Mouse (Mus musculus) skeletal muscle tissue, postnatal 0 days (tissue): Measurements from ENCODE around the gene Gipc3. TPM values are rescaled to one million over a fixed set of nuclear protein-coding genes. Genes with fewer than 3 reads are reported as not detected.

ENCODE experiments used
- polyA plus RNA-seq: library from polyadenylated mRNA; unstranded; fragments of >200 nt; fragmentation: Nextera tagmentation; extraction: Ambion mirVana; gene quantifications from 2 replicates; pipeline ENCODE4 v1.2.1, GENCODE M21; 2015

Gene Gipc3
- 0.11 and 0.13 TPM in 2 replicates for polyA plus RNA-seq

DNA sequence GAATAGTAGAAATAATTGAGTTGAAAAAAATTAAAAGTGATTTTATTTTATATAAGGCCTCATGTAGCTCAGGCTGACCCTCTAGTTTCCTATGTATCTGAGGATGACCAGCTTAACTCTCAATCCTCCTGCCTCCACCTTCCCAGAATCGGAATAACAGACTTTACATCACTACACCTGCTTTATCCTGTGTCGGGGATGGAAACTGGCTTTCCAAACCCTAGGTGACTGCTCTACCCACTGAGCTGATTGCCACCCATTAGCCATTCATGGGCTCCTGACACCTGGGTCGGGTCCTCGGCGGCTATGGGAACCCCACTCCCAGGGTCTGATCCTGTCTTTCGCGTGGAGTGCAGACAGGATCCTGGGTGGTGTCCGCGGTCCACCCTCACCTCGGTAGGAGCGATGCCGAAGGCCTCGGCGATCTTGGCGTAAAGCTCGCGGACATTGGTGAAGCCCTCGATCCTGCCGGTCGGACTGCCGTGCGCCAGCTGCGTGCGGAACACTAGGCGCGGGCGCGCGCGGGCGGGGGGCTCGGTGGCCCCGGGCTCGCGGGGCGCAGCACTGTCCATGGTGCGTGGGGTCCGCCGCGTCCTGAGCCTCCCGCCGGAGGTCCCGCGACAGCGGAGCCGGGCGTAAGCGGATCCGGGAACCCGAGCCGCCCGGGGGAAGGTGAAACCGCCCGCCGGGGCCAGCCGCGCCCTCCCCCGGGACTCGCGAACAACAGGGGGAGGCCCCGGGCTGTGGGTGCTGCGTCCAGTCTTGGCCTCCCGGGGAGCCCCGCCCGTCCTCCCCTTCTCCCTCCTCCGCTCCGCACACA lies at the start of gene Gipc3:
TSS of gene Gipc3 (minus strand) at position 581 of the 820 bp plus-strand sequence.

DNA sequence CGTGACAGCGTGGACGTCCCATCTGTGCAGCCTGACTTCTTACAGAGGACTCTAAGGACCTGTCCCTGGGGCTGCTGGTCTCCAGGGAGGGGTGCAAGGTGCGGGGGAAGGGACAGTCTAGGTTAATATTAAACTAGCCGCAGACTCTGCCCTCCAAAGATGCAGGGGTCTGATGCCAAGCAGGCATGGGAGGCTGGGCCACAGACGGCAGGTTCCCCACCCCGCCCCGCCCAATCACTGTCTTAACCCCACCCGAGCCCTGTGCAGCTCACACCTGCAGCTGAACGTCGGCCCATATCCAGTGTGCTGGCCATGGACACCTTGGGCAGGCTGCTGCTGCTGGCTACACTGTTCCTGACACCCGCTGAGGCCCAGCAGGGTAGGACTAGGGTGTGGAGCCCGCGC lies 49.7 kb upstream of the Gipc3 start, which contains the start of gene Smim24:
TSS of gene Smim24 (plus strand) at position 271 of the 405 bp plus-strand sequence.

DNA sequence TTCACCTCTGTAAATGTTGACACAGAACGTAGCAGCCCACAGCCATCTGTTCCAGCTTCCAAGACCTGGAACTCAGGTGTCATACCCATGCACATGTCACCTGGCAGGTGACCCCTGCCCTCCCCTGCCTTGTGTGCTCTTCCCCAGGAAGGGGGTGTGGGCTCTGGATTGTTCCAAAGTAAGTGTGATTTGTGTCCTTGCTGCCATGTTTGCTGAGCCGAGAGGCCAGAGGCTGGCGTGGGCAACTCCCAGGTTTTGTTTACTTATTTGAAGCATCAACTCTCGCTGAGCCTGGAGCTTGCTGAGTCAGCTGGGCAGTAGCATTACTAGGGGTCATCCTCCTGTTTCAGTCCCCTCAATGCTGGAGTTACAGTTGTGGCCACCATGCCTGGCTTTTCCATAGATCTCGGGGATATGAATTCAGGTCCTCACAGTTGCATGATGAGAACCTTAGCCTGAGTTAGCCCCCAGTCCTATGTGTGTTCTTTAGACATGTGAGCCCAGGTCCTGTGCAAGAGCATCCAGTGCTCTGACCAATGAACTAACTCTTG lies 45.5 kb upstream of the Gipc3 start, which contains the start of gene Gm48552:
TSS of gene Gm48552 (plus strand) at position 501 of the 551 bp plus-strand sequence.

DNA sequence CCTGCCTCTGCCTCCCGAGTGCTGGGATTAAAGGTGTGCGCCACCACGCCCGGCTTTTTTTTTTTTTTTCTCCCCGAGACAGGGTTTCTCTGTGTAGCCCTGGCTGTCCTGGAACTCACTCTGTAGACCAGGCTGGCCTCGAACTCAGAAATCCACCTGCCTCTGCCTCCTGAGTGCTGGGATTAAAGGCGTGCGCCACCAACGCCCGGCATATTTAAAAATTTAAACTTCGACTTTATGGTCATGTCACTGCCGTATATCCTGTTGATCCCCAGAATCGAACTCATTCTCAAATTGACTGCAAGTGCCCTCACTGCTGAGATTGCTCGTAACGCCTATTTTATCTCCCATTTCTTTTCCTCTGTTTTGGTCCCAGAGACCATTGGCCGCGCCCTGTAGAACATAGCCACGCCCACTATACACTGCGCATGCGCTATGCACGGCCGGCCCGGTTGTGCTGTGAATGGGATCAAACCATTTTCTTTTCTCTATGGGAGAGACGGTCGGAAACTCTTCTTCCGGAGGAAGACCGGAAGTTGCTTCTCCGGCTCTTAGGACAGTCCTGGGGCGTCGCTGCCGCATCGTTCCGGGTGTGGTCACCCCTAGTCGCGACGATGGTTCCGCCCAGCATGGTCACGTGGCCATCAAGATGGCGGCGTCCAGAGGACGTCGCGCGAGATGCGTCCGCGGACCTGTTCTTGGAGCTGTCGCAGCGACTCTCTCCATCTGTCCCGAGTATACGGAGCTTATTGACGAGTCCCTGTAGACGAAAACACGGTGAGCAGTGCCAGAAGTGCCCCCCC lies 40.9 kb upstream of the Gipc3 start, which contains the start of the genes Dohh and Gm48551:
TSS of gene Dohh (plus strand) at position 627 of the 803 bp plus-strand sequence.
TSS of gene Gm48551 (plus strand) at position 665 of the 803 bp plus-strand sequence.

DNA sequence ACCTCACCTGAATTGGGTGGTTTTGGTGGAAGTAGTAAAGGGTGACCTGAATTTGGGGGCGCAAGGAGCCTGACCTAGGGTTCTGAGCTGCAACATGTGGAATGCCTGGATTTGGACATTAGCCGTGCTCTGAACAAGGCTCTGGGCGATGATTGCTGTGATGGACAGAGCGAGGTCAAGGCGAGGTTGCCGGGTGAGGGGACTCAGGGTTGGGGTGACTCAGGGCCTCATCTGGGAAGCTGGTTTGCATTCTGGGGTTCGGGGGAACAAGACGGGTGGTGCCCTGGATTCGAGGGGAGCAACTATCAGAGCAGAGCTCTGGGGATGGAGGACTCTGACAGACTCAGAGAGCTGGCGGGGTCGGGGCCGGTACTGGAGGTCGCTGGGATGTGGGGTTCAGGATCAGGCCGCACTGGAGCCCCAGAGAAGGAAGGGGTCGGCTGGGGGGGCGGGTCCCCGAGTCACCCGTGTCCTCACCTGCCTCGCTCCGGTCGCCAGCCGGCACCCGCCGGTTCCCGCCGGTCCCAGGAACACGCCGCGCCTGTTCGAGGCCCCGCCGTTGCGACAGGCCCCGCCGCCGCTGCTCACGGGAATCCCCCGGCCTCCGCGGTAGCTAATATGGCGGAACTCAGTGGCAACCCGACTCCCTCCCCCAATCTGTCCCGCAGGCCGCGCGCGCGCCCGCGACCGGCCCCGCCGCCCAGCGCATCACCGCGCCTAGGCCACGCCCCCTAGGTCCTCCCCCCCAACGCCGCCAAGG lies 34.9 kb upstream of the Gipc3 start, which contains the start of gene Fzr1:
TSS of gene Fzr1 (minus strand) at position 724 of the 760 bp plus-strand sequence.

DNA sequence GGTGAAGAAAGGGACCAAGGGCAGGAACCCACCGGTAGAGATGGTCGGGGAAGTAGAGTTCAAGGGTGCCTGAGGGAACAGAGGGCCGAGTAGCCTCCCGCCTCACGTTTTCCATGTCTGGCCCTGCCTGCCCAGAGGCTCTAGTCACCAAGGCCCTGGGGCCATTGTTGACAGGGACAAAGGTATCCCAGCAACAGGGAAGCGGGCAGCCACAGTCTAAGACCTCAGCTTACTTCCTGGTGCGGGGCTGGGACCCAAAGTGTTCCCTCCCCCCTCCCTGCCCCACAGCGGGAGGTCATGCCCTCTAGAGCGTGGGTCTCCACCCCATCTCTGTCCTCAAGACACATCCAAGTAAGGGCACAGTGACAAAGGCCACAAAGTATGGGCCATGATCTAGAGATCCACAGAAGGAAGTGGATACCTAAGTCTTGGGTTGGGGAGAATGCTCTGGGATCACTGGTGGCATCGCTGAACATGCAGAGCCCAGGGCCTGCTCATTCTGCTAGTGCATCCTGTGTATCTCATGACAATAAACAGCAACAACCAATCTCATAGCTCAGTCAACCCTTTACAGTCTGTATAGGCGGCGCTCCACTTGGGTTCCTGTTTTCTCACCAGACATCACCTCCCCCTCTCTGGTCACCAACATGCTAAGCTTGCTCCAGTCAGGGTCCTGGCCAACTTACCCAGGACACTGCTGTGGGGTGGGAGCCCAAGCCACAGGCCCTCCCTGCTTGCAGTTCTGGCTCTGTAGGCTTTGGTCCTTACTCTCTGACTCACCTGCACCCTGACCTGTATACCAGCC lies 22.8 kb upstream of the Gipc3 start, which contains the start of gene 4930404N11Rik:
TSS of gene 4930404N11Rik (minus strand) at position 145 of the 805 bp plus-strand sequence.

DNA sequence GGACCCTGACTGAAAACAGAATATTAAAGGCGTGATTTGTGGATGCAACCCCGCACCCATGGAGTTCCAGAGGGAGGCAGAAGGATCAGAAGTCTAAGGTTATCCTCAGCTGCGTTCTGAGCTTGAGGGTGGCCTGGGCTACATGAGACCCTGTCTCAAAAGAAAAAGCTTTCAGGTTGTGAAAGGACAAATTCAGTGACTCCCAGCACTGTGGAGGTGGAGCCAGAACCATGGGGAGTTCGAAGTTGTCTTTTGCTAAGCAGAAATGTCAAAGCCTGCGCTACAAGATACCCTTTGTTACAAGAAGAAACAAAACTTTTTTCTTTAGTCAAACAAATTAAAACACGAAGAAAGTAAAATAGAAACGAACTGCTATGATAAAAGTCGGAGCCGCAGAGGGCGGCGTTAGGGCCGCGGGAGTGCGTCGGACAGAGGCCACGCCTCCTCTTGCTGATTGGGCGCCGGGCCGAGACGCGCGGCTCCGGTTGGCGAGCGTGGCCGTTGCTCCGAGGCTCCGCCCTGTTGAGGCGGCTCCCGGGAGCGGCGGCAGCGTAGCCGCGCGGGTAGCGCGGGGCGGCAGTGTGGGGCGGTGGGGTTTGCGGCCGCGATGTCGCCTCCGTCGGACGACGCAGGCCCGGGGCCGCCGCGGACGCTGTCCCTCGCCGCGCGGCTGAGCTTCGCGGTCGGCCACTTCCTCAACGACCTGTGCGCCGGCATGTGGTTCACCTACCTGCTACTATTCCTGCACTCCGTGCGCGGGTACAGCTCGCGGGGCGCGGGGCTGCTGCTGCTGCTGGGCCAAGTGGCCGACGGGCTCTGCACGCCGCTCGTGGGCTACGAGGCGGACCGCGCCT lies 14.2 kb upstream of the Gipc3 start, which contains the start of gene Mfsd12:
TSS of gene Mfsd12 (plus strand) at position 501 of the 854 bp plus-strand sequence.

DNA sequence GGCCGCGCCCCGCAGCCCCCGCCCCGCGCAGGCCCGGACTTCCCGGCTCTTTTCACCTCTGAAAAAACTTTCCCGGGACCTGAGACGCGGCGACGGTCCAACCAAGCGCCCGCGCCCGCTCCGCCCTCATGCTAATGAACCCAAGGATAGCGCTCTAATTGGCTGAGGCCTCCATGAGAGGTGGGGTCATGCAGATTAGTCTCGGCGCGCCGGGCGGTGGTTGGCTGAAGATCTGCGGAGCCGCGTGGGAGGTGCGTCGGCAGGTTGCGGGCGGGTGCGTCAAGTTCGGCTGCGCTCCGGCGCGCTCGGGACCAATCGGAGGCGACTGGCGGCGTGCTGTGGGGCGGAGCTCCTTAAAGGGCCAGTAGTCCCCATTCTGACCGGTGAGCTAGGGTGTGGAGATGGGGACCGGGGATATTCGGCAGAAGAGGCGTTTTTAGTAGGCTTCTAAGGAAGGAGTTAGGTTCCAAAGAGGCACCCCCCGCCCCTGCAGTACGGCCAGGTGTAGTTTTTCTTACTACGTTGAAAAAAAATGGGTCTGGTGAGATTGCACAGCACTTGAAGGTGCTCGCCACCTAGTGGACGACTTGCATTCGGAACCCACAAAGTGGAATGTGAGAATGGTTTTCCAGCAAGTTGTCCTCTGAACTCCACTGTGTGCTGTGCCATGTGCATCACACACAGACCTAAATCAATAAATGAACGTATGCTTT lies 7.4 kb upstream of the Gipc3 start, which contains the start of gene Hmg20b:
TSS of gene Hmg20b (minus strand) at position 130 of the 713 bp plus-strand sequence.

DNA sequence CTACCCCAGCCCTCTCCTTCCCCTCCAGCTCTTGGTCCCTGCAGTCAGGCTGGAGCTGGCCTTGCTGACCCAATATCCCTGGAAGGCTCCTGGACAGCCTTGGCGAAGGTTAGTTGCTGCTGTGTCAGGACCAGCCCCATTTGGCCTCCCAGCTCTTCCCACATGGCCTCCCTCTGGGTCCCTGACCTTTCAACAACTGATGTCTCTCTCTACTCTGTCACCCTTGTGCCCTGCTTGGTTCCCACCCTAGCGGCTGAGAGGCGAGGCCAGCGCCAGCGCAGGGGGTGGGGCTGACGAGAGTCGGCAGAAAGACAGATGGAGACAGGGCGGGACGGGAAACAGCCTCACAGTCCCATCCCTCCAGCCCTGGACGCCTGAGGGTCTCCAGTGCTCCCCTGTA lies 14.7 kb downstream of the Gipc3 start, which contains the start of gene Tbxa2r:
TSS of gene Tbxa2r (plus strand) at position 346 of the 400 bp plus-strand sequence.

DNA sequence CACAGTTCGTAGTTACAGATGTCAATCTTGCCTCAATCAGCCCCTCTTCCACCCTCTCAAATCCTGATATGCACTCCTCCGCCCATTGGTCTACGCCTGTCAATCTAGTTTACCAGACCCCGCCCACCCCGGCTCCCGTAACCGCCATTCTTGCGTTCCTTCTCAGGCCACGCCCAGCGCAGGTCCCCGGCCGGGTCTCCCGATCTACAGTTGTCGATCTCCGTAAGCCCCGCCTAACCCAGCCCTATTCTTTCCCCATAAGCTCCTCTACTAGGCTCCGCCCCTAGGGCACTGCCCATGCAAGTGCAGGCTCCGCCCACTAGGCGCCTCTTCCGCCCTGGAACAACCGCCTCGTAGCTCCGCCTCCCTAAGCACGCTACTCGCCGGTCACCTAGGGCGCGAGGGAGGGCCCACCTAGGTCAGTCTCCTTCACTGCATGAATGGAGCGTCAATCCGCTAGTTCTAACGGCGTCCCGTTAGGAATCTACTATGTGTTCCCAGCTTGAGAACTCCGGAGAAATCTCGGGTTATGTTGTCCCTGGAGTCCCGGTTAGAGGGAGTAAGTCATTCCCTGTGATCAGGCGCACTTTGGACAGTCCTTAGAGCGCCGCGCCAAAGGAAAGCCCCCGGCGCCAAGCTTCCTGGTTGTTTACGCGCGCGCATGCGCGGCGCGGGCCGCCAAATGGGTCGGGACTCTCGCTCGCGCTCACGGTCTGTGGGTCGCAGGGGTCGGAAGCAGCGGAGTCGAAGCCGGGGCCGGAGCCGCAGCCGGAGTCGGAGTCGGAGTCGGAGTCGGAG lies 22.3 kb downstream of the Gipc3 start, which contains the start of gene Cactin:
TSS of gene Cactin (plus strand) at position 554 of the 798 bp plus-strand sequence.

DNA sequence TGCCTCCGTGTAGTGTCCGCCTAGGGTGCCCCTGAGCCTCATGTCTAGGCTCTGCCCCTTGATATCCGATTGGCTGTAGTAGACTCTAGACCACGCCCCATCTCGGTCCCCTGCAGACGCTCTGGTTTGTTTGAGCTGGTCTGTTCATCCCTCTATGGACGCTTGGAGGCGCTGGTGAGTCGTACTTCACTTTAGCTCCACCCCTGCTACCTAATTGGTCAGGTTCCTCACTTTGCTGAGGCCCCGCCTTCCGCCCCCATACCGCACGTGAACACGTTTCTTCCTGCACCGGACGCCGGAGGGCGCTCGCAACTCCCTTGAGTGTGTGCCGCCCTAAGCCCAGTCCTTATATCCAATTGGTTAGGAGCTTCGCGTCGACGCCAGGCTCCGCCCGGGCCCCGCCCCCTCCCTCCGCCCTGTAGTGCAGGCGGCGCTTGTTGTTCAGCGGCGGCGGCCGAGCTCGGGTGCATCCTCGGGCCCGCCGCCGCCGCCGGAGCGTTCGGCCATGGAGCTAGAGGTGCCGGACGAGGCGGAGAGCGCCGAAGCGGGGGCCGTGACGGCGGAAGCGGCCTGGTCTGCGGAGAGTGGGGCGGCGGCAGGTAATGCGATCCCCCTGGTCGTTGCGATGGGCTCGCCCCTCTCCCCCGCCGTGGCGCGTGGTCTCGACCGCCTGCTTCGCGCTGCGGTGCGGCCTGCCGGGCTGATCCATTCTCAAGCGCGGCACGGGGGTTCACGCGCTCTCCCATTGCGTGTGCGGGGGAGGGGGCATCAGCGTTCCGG lies 50.3 kb downstream of the Gipc3 start, which contains the start of gene Pip5k1c:
TSS of gene Pip5k1c (plus strand) at position 410 of the 780 bp plus-strand sequence.

DNA sequence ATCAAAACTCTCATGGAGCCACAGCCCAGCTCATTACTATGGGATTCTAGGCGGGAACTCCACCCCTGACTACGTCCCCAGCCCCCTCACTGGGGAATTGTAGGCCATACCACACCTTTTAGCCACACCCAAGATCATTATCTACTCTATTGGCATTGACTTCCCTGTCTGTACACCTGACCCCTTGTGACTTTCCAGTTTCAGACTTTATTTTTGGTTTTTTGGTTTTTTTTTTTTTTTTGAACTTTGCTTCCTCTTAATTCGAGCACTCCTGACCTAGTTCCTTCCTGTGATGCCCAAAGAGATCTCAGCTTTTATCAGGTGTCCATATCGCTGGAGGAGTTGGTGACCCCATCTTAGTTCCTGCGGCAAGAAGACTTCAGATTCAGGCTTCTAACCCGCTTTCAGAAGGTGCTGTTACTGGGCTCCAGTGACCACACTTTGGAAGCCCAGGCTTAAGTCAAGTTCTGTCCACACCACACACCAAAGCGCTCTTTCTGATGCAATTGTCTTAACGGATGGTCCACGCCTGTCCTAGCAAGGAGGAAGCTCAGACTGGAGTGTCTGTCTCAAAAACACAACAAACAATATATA lies 51.5 kb downstream of the Gipc3 start, which contains the start of gene Tjp3:
TSS of gene Tjp3 (minus strand) at position 71 of the 594 bp plus-strand sequence.

